Mouse (Mus musculus) lung, postnatal 0 days (tissue): ENCODE measurements at regions not wholly inside any gene's neighbourhood (a gene's known extent, or its start where the extent isn't known, plus 50 kb on each side); places are given as distances from the start of the nearest gene placed in this dataset.
"Not testable (repeated sequence)": the region's sequence is repeated elsewhere in the genome, so short reads cannot be mapped to it uniquely, and the experiment has no call there.

Source experiments
- ATAC-seq: fragments of 200-750 bp; cut with Nextera tagmentation; 2 replicates; pipeline ENCODE4 v1.8.0; 2017; ENCODE audit warnings: moderate library complexity
- DNase-seq: peaks from one replicate; pipeline ENCODE4 v3.0.0-alpha.2; 2016; ENCODE audit warnings: low spot score
- H3K27ac ChIP-seq: fragments of 300-500 bp; sonication (generic); 2 replicates; pipeline ENCODE4 v1.5.1; 2014; ENCODE audit warnings: antibody characterized with exemption, mild to moderate bottlenecking, low read length, mixed read lengths
- H3K27me3 ChIP-seq: fragments of 300-500 bp; sonication (generic); replicated peaks from 2 replicates; pipeline ENCODE4 v1.6.1; 2014; ENCODE audit warnings: low read length, mixed read lengths; ENCODE audit not compliant: insufficient read depth
- H3K36me3 ChIP-seq: fragments of 300-500 bp; sonication (generic); 2 replicates; pipeline ENCODE4 v1.6.1; 2014; ENCODE audit warnings: low read length, mixed read lengths; ENCODE audit not compliant: insufficient read depth
- H3K4me1 ChIP-seq: fragments of 300-500 bp; sonication (generic); 2 replicates; pipeline ENCODE4 v1.6.1; 2014; ENCODE audit warnings: antibody characterized with exemption, low read depth, low read length, mixed read lengths; ENCODE audit not compliant: insufficient read depth
- H3K4me2 ChIP-seq: fragments of 300-500 bp; sonication (generic); replicated peaks from 2 replicates; pipeline ENCODE4 v1.6.1; 2014; ENCODE audit warnings: low read depth, mild to moderate bottlenecking, low read length, moderate library complexity, mixed read lengths
- H3K4me3 ChIP-seq: fragments of 300-500 bp; sonication (generic); 2 replicates; pipeline ENCODE4 v1.5.1; 2014; ENCODE audit warnings: low read depth, low read length
- H3K9ac ChIP-seq: fragments of 300-500 bp; sonication (generic); replicated peaks from 2 replicates; pipeline ENCODE4 v1.6.1; 2014; ENCODE audit warnings: low read depth, mild to moderate bottlenecking
- H3K9me3 ChIP-seq: fragments of 300-500 bp; sonication (generic); 2 replicates; pipeline ENCODE4 v1.6.1; 2016; ENCODE audit warnings: low read length, mixed read lengths
- CTCF ChIP-seq: IDR thresholded peaks from 2 replicates; pipeline ENCODE4 v1.5.1; 2016; ENCODE audit warnings: antibody characterized with exemption, mild to moderate bottlenecking
- EP300 ChIP-seq: IDR thresholded peaks from 2 replicates; pipeline ENCODE4 v1.6.1; 2016; ENCODE audit warnings: antibody characterized with exemption, mild to moderate bottlenecking, control low read depth
- WGBS: fragments of 180-500 bp; shearing (Covaris S2); extraction: QIAGEN DNeasy Blood & Tissue Kit; methylation state at CpG from one replicate; pipeline ENCODE4 v1.1.7; 2014; 5-methylcytosine and 5-hydroxymethylcytosine counted together

DNA sequence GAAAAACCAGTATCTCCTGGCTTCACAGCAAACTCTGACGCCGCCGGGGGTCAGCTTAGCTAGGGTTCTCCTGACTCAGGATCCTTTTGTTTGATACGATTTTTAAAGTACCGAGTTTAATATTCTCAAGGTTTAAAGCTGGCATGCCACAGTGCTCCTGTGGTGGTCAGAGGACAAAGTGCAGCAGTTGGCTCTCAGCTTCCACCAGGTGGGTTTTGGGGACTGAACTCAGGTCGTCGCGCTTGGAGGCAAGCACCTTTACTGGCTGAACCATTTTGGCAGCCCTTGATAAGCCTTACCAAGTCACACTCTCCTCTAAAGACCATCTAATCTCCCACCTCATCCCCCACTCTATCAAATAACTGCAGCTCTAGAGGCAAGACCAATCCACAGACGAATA lies 181.1 kb upstream of the Klf14 start:
- TF ChIP-seq EP300: no peak
- DNase-seq: no peak
- no peak overlapping the region for H3K27ac ChIP-seq

DNA sequence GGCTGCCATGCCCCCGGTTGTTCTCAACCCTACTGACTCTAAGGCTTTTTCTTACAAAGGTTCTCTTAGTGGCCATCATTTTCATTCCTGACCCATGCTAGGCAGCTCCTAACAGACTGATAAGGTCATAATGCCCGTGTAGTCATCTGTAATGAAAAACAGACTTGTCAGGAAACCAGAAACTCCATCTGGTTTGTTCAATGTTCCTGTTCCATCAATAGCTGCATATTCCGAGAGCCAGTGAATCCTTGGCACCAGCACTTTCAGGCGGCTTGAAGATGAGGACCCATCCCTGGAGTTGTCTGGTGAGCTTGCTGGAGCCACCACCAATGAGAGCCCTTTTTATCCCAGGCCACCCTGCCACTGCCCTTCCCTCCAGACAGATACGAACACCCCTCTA lies 181.7 kb upstream of the Klf14 start:
- no peak for ATAC-seq
- no peaks in the 10 kb centered on the region for H3K4me1 ChIP-seq

More for the DNA sequence above, 181.1 kb upstream of the Klf14 start:
- Histone ChIP-seq H3K9ac (no peak overlapping the region), H3K27me3 (no peaks in the 10 kb centered on the region), H3K4me3 (no peak overlapping the region), H3K4me2 (no peak overlapping the region), H3K36me3 (no peaks in the 10 kb centered on the region), H3K9me3 (no peaks in the 10 kb centered on the region), H3K4me1 (0 out of 2 replicates have a peak, but pooled peaks cover 2% of the 10 kb centered on the region)
- ATAC-seq: no peak
- 78% methylated on average over 9 of the region's 9 CpGs for WGBS

DNA sequence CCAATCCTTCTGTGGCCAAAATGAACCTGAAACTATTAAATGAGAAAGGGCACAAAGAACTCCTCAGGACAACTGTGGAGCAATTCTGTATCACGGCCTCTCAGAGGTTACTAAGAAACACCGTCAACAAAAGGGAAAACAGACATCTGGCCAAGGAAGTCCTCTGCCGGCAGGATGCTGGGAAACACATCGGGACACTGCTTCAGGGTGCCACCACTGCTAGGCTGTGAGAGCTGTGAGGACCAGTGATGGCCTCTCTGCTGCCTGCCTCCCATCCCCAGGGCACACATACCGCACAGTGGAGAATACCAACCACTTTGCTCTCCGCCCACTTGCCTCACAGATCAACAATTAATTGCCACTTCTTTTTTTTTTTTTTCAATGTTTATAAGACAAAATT lies 182.6 kb upstream of the Klf14 start:
- H3K4me3 ChIP-seq: no peak overlapping the region
- DNase-seq (peak; percentile 37), ATAC-seq (0 out of 2 replicates have a peak, but pooled peaks have one; percentile 7)
- no peaks in the 10 kb centered on the region for H3K36me3 ChIP-seq
- TF ChIP-seq CTCF: no peak
- no peaks in the 10 kb centered on the region for H3K4me1 ChIP-seq
- H3K4me2 ChIP-seq: no peak overlapping the region
- H3K27ac ChIP-seq: no peak overlapping the region
- 66% methylated on average over 6 of the region's 6 CpGs for WGBS
- H3K9me3 ChIP-seq: no peaks in the 10 kb centered on the region
- H3K9ac ChIP-seq: no peak overlapping the region
- H3K27me3 ChIP-seq: no peaks in the 10 kb centered on the region

More for the DNA sequence above, 181.7 kb upstream of the Klf14 start:
- no peak overlapping the region for H3K27ac ChIP-seq
- WGBS: 81% methylated on average over 5 of the region's 5 CpGs
- H3K9ac ChIP-seq: no peak overlapping the region
- DNase-seq: no peak
- no peak overlapping the region for H3K4me2 ChIP-seq
- TF ChIP-seq EP300 (no peak), CTCF (no peak)
- H3K9me3 ChIP-seq: no peaks in the 10 kb centered on the region
- no peaks in the 10 kb centered on the region for H3K36me3 ChIP-seq
- H3K4me3 ChIP-seq: no peak overlapping the region
- no peaks in the 10 kb centered on the region for H3K27me3 ChIP-seq

DNA sequence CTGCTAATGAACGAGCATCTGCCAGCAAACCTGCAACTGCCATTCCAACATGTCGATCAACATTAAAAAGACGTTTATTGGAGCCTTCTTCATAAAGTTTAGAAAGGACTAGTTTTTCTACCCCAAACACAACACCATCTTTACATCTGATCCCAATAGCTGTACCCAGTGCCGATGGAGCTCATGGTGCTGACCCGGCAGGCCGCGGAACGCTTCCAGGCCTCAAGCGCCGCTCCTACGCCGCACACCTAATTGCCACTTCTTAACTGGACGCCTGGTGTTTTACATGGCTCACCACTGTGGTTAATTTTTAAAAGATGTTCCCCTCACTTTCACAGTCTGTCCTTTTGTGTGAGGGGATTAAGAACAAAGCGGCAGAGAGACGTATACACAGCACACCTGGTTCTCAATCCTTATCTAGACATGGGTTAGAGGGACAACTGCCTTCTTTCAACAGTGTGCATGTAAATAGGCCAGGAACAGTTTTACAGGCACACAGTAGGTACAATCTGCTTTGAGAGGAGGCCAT lies 183.7 kb upstream of the Klf14 start:
- not testable (repeated sequence) for DNase-seq, H3K36me3 ChIP-seq, H3K27ac ChIP-seq, H3K27me3 ChIP-seq, H3K4me1 ChIP-seq, ATAC-seq, H3K4me3 ChIP-seq, H3K9me3 ChIP-seq, H3K4me2 ChIP-seq, H3K9ac ChIP-seq
- WGBS: 93% methylated on average over 15 of the region's 15 CpGs

DNA sequence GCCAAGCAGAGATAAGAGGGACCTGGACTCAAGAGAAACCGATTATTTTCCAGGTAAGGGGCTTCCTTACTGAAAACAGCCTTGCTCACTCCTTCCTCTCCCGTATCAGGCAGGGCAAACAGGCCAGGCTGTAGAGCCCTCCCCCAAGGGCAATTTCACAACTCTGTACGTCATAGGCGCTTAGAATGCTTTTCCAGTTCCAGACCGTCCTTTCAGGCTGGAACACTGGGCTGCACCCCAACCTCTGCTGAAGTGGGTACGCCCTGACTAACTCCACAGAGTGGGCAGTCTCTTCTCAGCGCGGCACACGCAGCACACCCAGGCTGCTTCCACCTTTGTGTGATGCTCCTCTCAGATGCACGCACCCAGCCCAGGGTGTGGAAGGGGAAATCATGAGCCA lies 186.8 kb upstream of the Klf14 start:
- no peaks in the 10 kb centered on the region; the same call in 1 of the 2 replicates for H3K4me1 ChIP-seq
- H3K4me3 ChIP-seq: no peak overlapping the region
- no peaks in the 10 kb centered on the region for H3K9me3 ChIP-seq
- peak; percentile 92 for DNase-seq
- peak overlapping the region; percentile 72 for H3K27ac ChIP-seq
- 51% methylated on average over 10 of the region's 10 CpGs for whole genome bisulfite sequencing
- no peak for TF ChIP-seq CTCF
- peak; percentile 93 for TF ChIP-seq EP300
- H3K36me3 ChIP-seq: no peaks in the 10 kb centered on the region
- peak; percentile 86 for ATAC-seq
- no peak overlapping the region for H3K4me2 ChIP-seq
- no peaks in the 10 kb centered on the region for H3K27me3 ChIP-seq
- H3K9ac ChIP-seq: no peak overlapping the region

DNA sequence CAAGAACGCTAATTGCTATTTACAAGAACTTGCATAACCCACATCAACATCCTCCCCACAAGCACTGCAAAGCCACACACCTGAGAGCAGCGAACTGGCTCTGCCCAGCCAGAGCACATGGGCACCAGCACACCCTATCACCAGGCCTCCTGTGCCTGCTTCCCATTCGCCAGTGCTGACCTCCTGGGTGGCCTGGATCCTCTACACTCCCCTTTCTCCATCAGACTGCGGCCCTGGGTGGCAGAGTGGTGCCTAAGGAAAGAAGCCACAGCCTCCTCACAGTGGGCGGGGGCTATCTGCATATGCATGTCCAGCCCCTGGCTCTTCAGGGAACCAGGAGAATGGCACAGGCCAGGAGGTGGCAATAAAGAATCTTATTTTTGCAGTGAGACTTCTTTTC lies 187.9 kb upstream of the Klf14 start:
- DNase-seq (peak; percentile 68), ATAC-seq (peak; percentile 61)
- Histone ChIP-seq H3K9ac (no peak overlapping the region), H3K9me3 (no peaks in the 10 kb centered on the region), H3K4me1 (no peaks in the 10 kb centered on the region; the same call in 1 of the 2 replicates), H3K27ac (peak overlapping the region; percentile 73; the same call in 1 of the 2 replicates), H3K4me3 (no peak overlapping the region), H3K4me2 (no peak overlapping the region), H3K27me3 (no peaks in the 10 kb centered on the region), H3K36me3 (no peaks in the 10 kb centered on the region)
- WGBS: 52% methylated on average over 5 of the region's 5 CpGs
- no peak for TF ChIP-seq EP300
- TF ChIP-seq CTCF: 0 out of 2 replicates have a peak, but pooled peaks have one; percentile 6

DNA sequence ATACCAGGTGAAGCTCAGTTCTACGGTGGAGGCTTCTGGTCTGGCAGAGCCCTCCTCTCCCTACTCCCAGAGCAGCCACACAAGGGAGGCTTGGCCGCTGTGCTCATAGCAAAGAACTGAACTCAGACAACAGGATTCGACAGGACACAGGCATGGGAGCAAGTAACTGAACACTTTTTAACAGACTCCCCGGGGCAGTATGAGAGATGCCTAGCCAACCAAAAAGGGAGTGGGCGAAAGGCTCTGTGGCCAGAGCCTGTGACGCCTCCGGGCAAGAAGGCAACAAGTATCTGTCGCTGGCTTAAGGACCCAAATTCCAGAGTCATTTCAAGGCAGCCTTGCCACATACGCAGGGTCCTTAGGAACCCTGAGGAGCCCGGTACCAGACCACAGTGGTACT lies 188.8 kb upstream of the Klf14 start:
- Histone ChIP-seq H3K36me3 (no peaks in the 10 kb centered on the region), H3K9ac (no peak overlapping the region), H3K27ac (peak overlapping the region; percentile 73), H3K4me1 (no peaks in the 10 kb centered on the region; the same call in 1 of the 2 replicates), H3K4me3 (no peak overlapping the region), H3K27me3 (no peaks in the 10 kb centered on the region), H3K4me2 (no peak overlapping the region), H3K9me3 (no peaks in the 10 kb centered on the region)
- 67% methylated on average over 10 of the region's 10 CpGs for WGBS
- TF ChIP-seq CTCF: no peak
- no peak for TF ChIP-seq EP300
- ATAC-seq (no peak; the same call in 1 of the 2 replicates), DNase-seq (no peak)
